Mouse (Mus musculus) bone marrow, adult 2 months (tissue): Measurements from ENCODE around the gene Drg2. TPM values are rescaled to one million over a fixed set of nuclear protein-coding genes. Genes with fewer than 3 reads are reported as not detected.

Experiments used
- H3K27ac ChIP-seq: fragments of 200-500 bp; 2 replicates; pipeline ENCODE4 v1.5.1; 2012; ENCODE audit warnings: low read depth, mild to moderate bottlenecking, control low read depth, inconsistent platforms, low read length; ENCODE audit not compliant: control insufficient read depth, poor library complexity, insufficient read depth
- H3K4me1 ChIP-seq: fragments of 200-500 bp; 2 replicates; pipeline ENCODE4 v1.6.1; 2011; ENCODE audit warnings: low read length; ENCODE audit not compliant: control insufficient read depth, insufficient read depth
- H3K4me3 ChIP-seq: fragments of 200-500 bp; replicated peaks from 2 replicates; pipeline ENCODE3; 2011; ENCODE audit warnings: mild to moderate bottlenecking, low read depth, low read length, control low read depth; ENCODE audit not compliant: control insufficient read depth
- CTCF ChIP-seq: fragments of 200-500 bp; IDR thresholded peaks from 2 replicates; pipeline ENCODE4 v1.5.1; 2011; ENCODE audit warnings: low read length, control low read depth; ENCODE audit not compliant: control insufficient read depth, insufficient read depth
- POLR2A ChIP-seq: fragments of 200-500 bp; IDR thresholded peaks from 2 replicates; pipeline ENCODE4 v1.6.1; 2011; ENCODE audit warnings: low read depth, mild to moderate bottlenecking, control low read depth, low read length, borderline replicate concordance; ENCODE audit not compliant: control insufficient read depth
- WGBS: fragments of 180-500 bp; shearing (Covaris S2); methylation state at CpG from one replicate; pipeline ENCODE4 v1.1.7; 2018; 5-methylcytosine and 5-hydroxymethylcytosine counted together
- polyA plus RNA-seq: library from polyadenylated mRNA; stranded (reverse); fragments of >200 nt; gene quantifications from 2 replicates; pipeline ENCODE4 v1.2.4, GENCODE M21; 2011; ENCODE audit warnings: low replicate concordance; ENCODE audit not compliant: missing spikeins, insufficient read depth, insufficient read length

The Drg2 gene
- 19.9 and 28.0 TPM in 2 replicates for polyA plus RNA-seq

GRCm38 (mm10) chr11:60454080-60454744 is at the start of gene Drg2:
TSS of gene Drg2 (plus strand) at chr11:60454591.
- 5% methylated on average over 27 of the region's 27 CpGs for WGBS
- peak within 1 kb of the TSS; percentile 71 for H3K4me3 ChIP-seq
- H3K27ac ChIP-seq: no peak within 1 kb of the TSS; the same call in 1 of the 2 replicates
- TF ChIP-seq POLR2A (peak; percentile 41; the same call in 1 of the 2 replicates), CTCF (no peak; the same call in 1 of the 2 replicates)
- H3K4me1 ChIP-seq: peaks cover 3% of the 10 kb centered on the region; the same call in 1 of the 2 replicates

GRCm38 (mm10) chr11:60406606-60407005 is 47.8 kb upstream of the Drg2 start:
- TF ChIP-seq CTCF: no peak
- no peak for TF ChIP-seq POLR2A
- whole genome bisulfite sequencing: 96% methylated on average over 1 of the region's 1 CpGs
- no peak overlapping the region for H3K4me3 ChIP-seq
- no peaks in the 10 kb centered on the region for H3K4me1 ChIP-seq
- H3K27ac ChIP-seq: no peak overlapping the region

GRCm38 (mm10) chr11:60412173-60412572 is 42.2 kb upstream of the Drg2 start:
- WGBS: 2% methylated on average over 3 of the region's 3 CpGs
- H3K4me3 ChIP-seq: no peak overlapping the region
- H3K27ac ChIP-seq: no peak overlapping the region
- TF ChIP-seq POLR2A (no peak), CTCF (no peak)
- peaks cover 1% of the 10 kb centered on the region; the same call in 1 of the 2 replicates for H3K4me1 ChIP-seq

GRCm38 (mm10) chr11:60412921-60413320 is 41.5 kb upstream of the Drg2 start:
- Histone ChIP-seq H3K4me1 (peaks cover 1% of the 10 kb centered on the region; the same call in 1 of the 2 replicates), H3K27ac (no peak overlapping the region), H3K4me3 (no peak overlapping the region)
- TF ChIP-seq CTCF (no peak), POLR2A (no peak)
- WGBS: 67% methylated on average over 2 of the region's 2 CpGs

GRCm38 (mm10) chr11:60416590-60416962 is 37.8 kb upstream of the Drg2 start:
- Histone ChIP-seq H3K4me1 (peaks cover 5% of the 10 kb centered on the region), H3K4me3 (peak overlapping the region; percentile 96), H3K27ac (peak overlapping the region; percentile 48)
- WGBS: under 1% methylated on average over 21 of the region's 21 CpGs
- no peak for TF ChIP-seq CTCF
- TF ChIP-seq POLR2A: no peak

GRCm38 (mm10) chr11:60416963-60417716 is 37.3 kb upstream of the Drg2 start, which contains the start of gene Gid4:
TSS of gene Gid4 (plus strand) at chr11:60417145.
- Histone ChIP-seq H3K27ac (peak within 1 kb of the TSS; percentile 53), H3K4me1 (peaks cover 5% of the 10 kb centered on the region), H3K4me3 (peak within 1 kb of the TSS; percentile 96)
- 1% methylated on average over 80 of the region's 81 CpGs for WGBS
- TF ChIP-seq POLR2A (peak; percentile 83), CTCF (peak; percentile 18; the same call in 1 of the 2 replicates)

- Histone ChIP-seq H3K4me3 (peak within 1 kb of the TSS; percentile 96), H3K27ac (peak within 1 kb of the TSS; percentile 53), H3K4me1 (peaks cover 5% of the 10 kb centered on the region)
- under 1% methylated on average over 39 of the region's 39 CpGs for WGBS
- no peak for TF ChIP-seq POLR2A
- no peak for TF ChIP-seq CTCF
Observed at GRCm38 (mm10) chr11:60417717-60418472, 36.5 kb upstream of the Drg2 start, which contains the start of gene Atpaf2. TSS of gene Atpaf2 (minus strand) at chr11:60418457.
